Mouse (Mus musculus): Measurements from ENCODE around the gene Cntnap5c.

The Cntnap5c gene

GRCm38 (mm10) chr17:58004491-58004890 lies 235.1 kb downstream of the Cntnap5c start:
- no peak for DNase-seq

GRCm38 (mm10) chr17:58041178-58041577 lies 271.8 kb downstream of the Cntnap5c start:
- peak in 1 of 2 experiments; percentile 42 for DNase-seq

- DNase-seq, result no peak
These were observed 275.8 kb downstream of the Cntnap5c start for GRCm38 (mm10) chr17:58045149-58045548.

GRCm38 (mm10) chr17:58069912-58070311 lies 300.5 kb downstream of the Cntnap5c start:
- peak in 1 of 2 experiments; percentile 13 for DNase-seq

GRCm38 (mm10) chr17:58082676-58083075 lies 313.3 kb downstream of the Cntnap5c start:
- no peak for DNase-seq

- no peak for DNase-seq
These were observed 335.1 kb downstream of the Cntnap5c start for GRCm38 (mm10) chr17:58104505-58104904.

GRCm38 (mm10) chr17:58107901-58108300 lies 338.5 kb downstream of the Cntnap5c start:
- no peak for DNase-seq

GRCm38 (mm10) chr17:58108335-58108734 lies 339.0 kb downstream of the Cntnap5c start:
- DNase-seq, result no peak

GRCm38 (mm10) chr17:58187171-58187570 lies 417.8 kb downstream of the Cntnap5c start:
- no peak for DNase-seq

- no peak for DNase-seq
These were observed 431.8 kb downstream of the Cntnap5c start for GRCm38 (mm10) chr17:58201148-58201547.

GRCm38 (mm10) chr17:58268058-58268457 lies 498.7 kb downstream of the Cntnap5c start:
- DNase-seq, result no peak

- DNase-seq, result no peak
These were observed 581.9 kb downstream of the Cntnap5c start for GRCm38 (mm10) chr17:58351310-58351709.

GRCm38 (mm10) chr17:58356224-58356623 lies 586.9 kb downstream of the Cntnap5c start:
- no peak for DNase-seq

GRCm38 (mm10) chr17:58363582-58364267 lies 594.4 kb downstream of the Cntnap5c start:
- no peak for DNase-seq

- no peak for DNase-seq
These were observed 600.7 kb downstream of the Cntnap5c start for GRCm38 (mm10) chr17:58370089-58370488.

GRCm38 (mm10) chr17:58407769-58408168 lies 638.4 kb downstream of the Cntnap5c start:
- no peak for DNase-seq

- no peak for DNase-seq
These were observed 639.4 kb downstream of the Cntnap5c start for GRCm38 (mm10) chr17:58408756-58409155.

GRCm38 (mm10) chr17:58437443-58437842 lies 668.1 kb downstream of the Cntnap5c start:
- DNase-seq, result no peak
